Mouse (Mus musculus): ENCODE results near the gene Ust. TPM values are rescaled to one million over a fixed set of nuclear protein-coding genes. Genes with fewer than 3 reads are reported as not detected.

The Ust gene
- total and polyA plus RNA-seq, 3 experiments = not detected

DNA sequence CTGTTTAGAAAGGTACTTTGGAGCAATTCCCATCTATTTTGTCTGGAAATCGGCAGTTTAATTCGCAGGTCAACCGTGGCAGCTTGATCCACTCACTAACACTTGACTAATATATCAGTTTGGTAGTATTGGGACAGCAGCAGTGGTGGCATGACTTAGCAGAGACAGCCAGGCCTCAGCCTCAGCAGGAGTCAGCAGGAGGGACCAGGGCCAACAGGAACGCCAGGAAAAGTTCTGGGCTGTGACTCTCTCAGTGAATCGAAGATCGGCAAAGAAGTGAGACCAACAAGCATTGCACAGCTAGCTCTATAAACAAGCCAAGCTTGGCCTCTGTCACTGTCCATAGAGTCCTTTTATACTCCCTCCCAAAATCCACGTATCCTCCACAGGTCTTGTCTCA is 168.0 kb downstream of the Ust start:
- Histone ChIP-seq H3K27ac (ENCODE audit: insufficient read depth, low read depth) (no peak overlapping the region), H3K9ac (ENCODE audit: insufficient read depth, low read depth) (no peak overlapping the region), H3K27me3 (replicated peaks) (no peaks in the 10 kb centered on the region), H3K4me3 (replicated peaks in 1 of 3; ENCODE audit: low read depth in 2 of 3, low read length in 2 of 3, poor library complexity in 1 of 3) (no peak overlapping the region), H3K4me2 (ENCODE audit: insufficient read depth, low read depth, poor library complexity, severe bottlenecking) (no peak overlapping the region), H3K4me1 (ENCODE audit: control insufficient read depth in 1 of 2, insufficient read depth in 2 of 2) (peaks cover 10 to 16% of the 10 kb centered on the region in 2 experiments; a peak in 3 of 4 replicates), H3K36me3 (replicated peaks in 1 of 2; ENCODE audit: control insufficient read depth in 1 of 2, insufficient read depth in 1 of 2, low read length in 1 of 2) (no peaks in the 10 kb centered on the region), H3K9me3 (replicated peaks; ENCODE audit: low read length) (no peaks in the 10 kb centered on the region), H3K79me2 (replicated peaks; ENCODE audit: control insufficient read depth, extremely low read depth, insufficient read depth, poor library complexity, severe bottlenecking) (no peaks in the 10 kb centered on the region)
- dilution Hi-C loops (cut with MboI; ENCODE audit: extremely low pct_ligation_motif_present, extremely low pct_unique_long_range_greater_than_20kb, low sequenced_read_pairs) (no loop called here), in situ Hi-C loops (cut with MboI; ENCODE audit: low pct_ligation_motif_present, low pct_unique_long_range_greater_than_20kb, low sequenced_read_pairs) (no loop called here)
- DNase-seq (ENCODE audit: extremely low read depth) = no peak
- TF ChIP-seq TBP (conservative IDR thresholded peaks at IDR 0.05; ENCODE audit: low read depth, low read length) (no peak), JUND (conservative IDR thresholded peaks at IDR 0.05; ENCODE audit: low read depth, low read length) (no peak), CHD2 (IDR thresholded peaks at IDR 0.05; ENCODE audit: low read length) (no peak), TCF12 (IDR thresholded peaks at IDR 0.05; ENCODE audit: low read depth, low read length) (no peak), USF2 (conservative IDR thresholded peaks at IDR 0.05; ENCODE audit: low read depth, low read length) (no peak), ETS1 (conservative IDR thresholded peaks at IDR 0.05; ENCODE audit: low read depth, low read length) (no peak)

DNA sequence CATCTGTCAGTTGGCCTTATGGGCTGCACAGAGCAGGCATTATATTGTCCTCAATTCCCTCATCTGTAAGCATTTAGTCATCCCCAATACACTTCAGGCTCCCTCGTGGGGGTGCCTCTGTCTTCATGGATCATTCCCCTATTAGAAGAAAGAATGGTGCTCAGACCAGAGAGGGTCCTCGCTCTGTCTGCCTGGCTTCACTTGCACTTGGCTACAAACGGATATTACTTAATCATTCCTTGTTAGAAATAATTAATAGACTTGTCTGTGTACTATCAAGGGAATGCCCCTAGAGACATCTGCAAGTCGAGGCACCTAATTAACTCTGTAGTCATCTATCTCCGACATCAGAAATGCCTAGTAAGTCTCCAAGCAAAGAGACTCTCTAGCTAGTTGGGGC is 171.1 kb downstream of the Ust start:
- DNase-seq (ENCODE audit: extremely low read depth) = no peak
- Histone ChIP-seq H3K79me2 (replicated peaks; ENCODE audit: control insufficient read depth, extremely low read depth, insufficient read depth, poor library complexity, severe bottlenecking) (no peaks in the 10 kb centered on the region), H3K4me3 (replicated peaks in 1 of 3; ENCODE audit: low read depth in 2 of 3, low read length in 2 of 3, poor library complexity in 1 of 3) (no peak overlapping the region), H3K4me1 (ENCODE audit: control insufficient read depth in 1 of 2, insufficient read depth in 2 of 2) (no peaks in the 10 kb centered on the region), H3K27ac (ENCODE audit: insufficient read depth, low read depth) (no peak overlapping the region), H3K27me3 (replicated peaks) (no peaks in the 10 kb centered on the region), H3K9ac (ENCODE audit: insufficient read depth, low read depth) (no peak overlapping the region), H3K4me2 (ENCODE audit: insufficient read depth, low read depth, poor library complexity, severe bottlenecking) (no peak overlapping the region), H3K36me3 (replicated peaks in 1 of 2; ENCODE audit: control insufficient read depth in 1 of 2, insufficient read depth in 1 of 2, low read length in 1 of 2) (no peaks in the 10 kb centered on the region), H3K9me3 (replicated peaks; ENCODE audit: low read length) (no peaks in the 10 kb centered on the region)
- TF ChIP-seq MAZ (IDR thresholded peaks at IDR 0.05; ENCODE audit: low read depth, low read length) (no peak), ETS1 (conservative IDR thresholded peaks at IDR 0.05; ENCODE audit: low read depth, low read length) (no peak), ZC3H11A (IDR thresholded peaks at IDR 0.05; ENCODE audit: low read depth, low read length) (no peak), SIN3A (IDR thresholded peaks at IDR 0.05; ENCODE audit: low read length) (no peak), MAX (IDR thresholded peaks at IDR 0.05; ENCODE audit: low read length) (no peak), SMC3 (IDR thresholded peaks at IDR 0.05; ENCODE audit: low read depth, low read length) (no peak), ELF1 (IDR thresholded peaks at IDR 0.05; ENCODE audit: low read depth, low read length) (no peak), USF1 (IDR thresholded peaks at IDR 0.05; ENCODE audit: low read depth, low read length) (no peak), JUN (IDR thresholded peaks at IDR 0.05; ENCODE audit: insufficient read depth, low read depth, low read length) (no peak), KAT2A (IDR thresholded peaks at IDR 0.05; ENCODE audit: insufficient replicate concordance, low read length) (no peak), JUND (conservative IDR thresholded peaks at IDR 0.05; ENCODE audit: low read depth, low read length) (no peak), POLR2A (IDR thresholded peaks at IDR 0.05; ENCODE audit: low read depth, low read length) (no peak), MXI1 (IDR thresholded peaks at IDR 0.05; ENCODE audit: low read depth, low read length) (no peak), ZMIZ1 (IDR thresholded peaks at IDR 0.05; ENCODE audit: low read depth, low read length) (no peak), NELFE (IDR thresholded peaks at IDR 0.05; ENCODE audit: low read depth, low read length) (no peak)
- in situ Hi-C loops (cut with MboI; ENCODE audit: low pct_ligation_motif_present, low pct_unique_long_range_greater_than_20kb, low sequenced_read_pairs) = no loop called here
- dilution Hi-C loops (cut with MboI; ENCODE audit: extremely low pct_ligation_motif_present, extremely low pct_unique_long_range_greater_than_20kb, low sequenced_read_pairs) = no loop called here

Data from CH12.LX (cell line).